Mouse (Mus musculus) bone marrow macrophage, adult 2 months (primary cell): ENCODE results near the gene Gpr84.

Experiments
- CTCF ChIP-seq: IDR thresholded peaks from 2 replicates; pipeline ENCODE4 v1.5.1; 2012; ENCODE audit warnings: low read depth, mild to moderate bottlenecking, low read length, moderate library complexity
- POLR2A ChIP-seq: IDR thresholded peaks from 2 replicates; pipeline ENCODE4 v1.6.1; 2012; ENCODE audit warnings: mild to moderate bottlenecking, low read depth, low read length, borderline replicate concordance

- TF ChIP-seq CTCF, result no peak
- TF ChIP-seq POLR2A, result no peak
Observed at GRCm38 (mm10) chr15:103343008-103343407, 32.6 kb upstream of the Gpr84 start.
